Mouse (Mus musculus) midbrain, embryonic 11.5 days (tissue): ENCODE results near the gene Robo1. TPM values are rescaled to one million over a fixed set of nuclear protein-coding genes. Genes with fewer than 3 reads are reported as not detected.
A peak's percentile ranks its signal among the peaks of the same experiment; 100 is the strongest.

Experiments used
- ATAC-seq: fragments of 200-750 bp; cut with Nextera tagmentation; 2 replicates; pipeline ENCODE4 v1.8.0; 2017; ENCODE audit warnings: moderate TSS enrichment, moderate library complexity; ENCODE audit not compliant: low FRiP score
- DNase-seq: peaks from one replicate; pipeline ENCODE4 v3.0.0; 2015; ENCODE audit warnings: low spot score; ENCODE audit errors: missing footprints
- H3K27ac ChIP-seq: fragments of 300-500 bp; sonication (generic); 2 replicates; pipeline ENCODE4 v1.5.1; 2014; ENCODE audit warnings: low read depth, low read length
- H3K27me3 ChIP-seq: fragments of 300-500 bp; sonication (generic); 2 replicates; pipeline ENCODE4 v1.6.1; 2014; ENCODE audit warnings: mild to moderate bottlenecking, low read length, moderate library complexity, mixed read lengths; ENCODE audit not compliant: control insufficient read depth, insufficient read depth
- H3K36me3 ChIP-seq: fragments of 300-500 bp; sonication (generic); 2 replicates; pipeline ENCODE4 v1.6.1; 2014; ENCODE audit warnings: mild to moderate bottlenecking, low read length, moderate library complexity, mixed read lengths; ENCODE audit not compliant: control insufficient read depth, insufficient read depth
- H3K4me1 ChIP-seq: fragments of 300-500 bp; sonication (generic); 2 replicates; pipeline ENCODE4 v1.6.1; 2014; ENCODE audit warnings: low read length; ENCODE audit not compliant: control insufficient read depth, insufficient read depth
- H3K4me2 ChIP-seq: fragments of 300-500 bp; sonication (generic); 2 replicates; pipeline ENCODE4 v1.6.1; 2014; ENCODE audit warnings: mild to moderate bottlenecking, moderate library complexity
- H3K4me3 ChIP-seq: fragments of 300-500 bp; sonication (generic); 2 replicates; pipeline ENCODE4 v1.5.1; 2014; ENCODE audit warnings: low read depth, low read length
- H3K9ac ChIP-seq: fragments of 300-500 bp; sonication (generic); 2 replicates; pipeline ENCODE4 v1.6.1; 2014; ENCODE audit warnings: low read length
- H3K9me3 ChIP-seq: fragments of 300-500 bp; sonication (generic); 2 replicates; pipeline ENCODE4 v1.6.1; 2016; ENCODE audit warnings: low read length; ENCODE audit not compliant: control insufficient read depth
- WGBS: fragments of 180-500 bp; shearing (Covaris S2); extraction: QIAGEN DNeasy Blood & Tissue Kit; methylation state at CpG from one replicate; pipeline ENCODE4 v1.1.7; 2014; 5-methylcytosine and 5-hydroxymethylcytosine counted together
- polyA plus RNA-seq: library from polyadenylated mRNA; unstranded; fragments of >200 nt; fragmentation: Nextera tagmentation; extraction: Ambion mirVana; gene quantifications from 2 replicates; pipeline ENCODE4 v1.2.1, GENCODE M21; 2014

The Robo1 gene
- polyA plus RNA-seq, 1 experiment from 2014 or later = 44.4 TPM

GRCm38 (mm10) chr16:72693446-72694274 is 385.6 kb downstream of the Robo1 start:
- Histone ChIP-seq H3K9me3 (no peaks in the 10 kb centered on the region), H3K36me3 (no peaks in the 10 kb centered on the region), H3K9ac (no peak overlapping the region), H3K4me2 (no peak overlapping the region), H3K27ac (peak overlapping the region; percentile 65), H3K27me3 (no peaks in the 10 kb centered on the region), H3K4me3 (no peak overlapping the region), H3K4me1 (peaks cover 27% of the 10 kb centered on the region)
- ATAC-seq (peak; percentile 87), DNase-seq (peak; percentile 91)
- WGBS = 22% methylated on average over 14 of the region's 14 CpGs

DNA sequence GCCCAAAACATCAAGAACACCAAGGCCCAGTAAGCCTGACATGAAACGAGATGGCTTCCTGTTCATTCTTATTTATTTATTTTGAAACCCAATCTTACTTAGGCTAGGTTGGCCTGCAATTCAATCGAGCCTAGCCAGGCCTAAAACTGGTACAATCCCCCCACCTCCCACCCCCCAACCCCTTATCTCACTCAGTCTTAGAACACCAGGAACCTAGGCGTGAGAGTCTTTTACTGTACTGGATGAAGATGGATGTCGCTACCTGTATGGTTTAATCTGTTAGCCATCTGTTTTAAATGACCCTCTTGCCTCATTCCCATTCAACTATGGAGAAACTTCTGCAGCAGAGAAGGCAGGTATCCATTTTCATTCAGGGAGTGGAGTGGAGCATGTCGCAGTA is 386.7 kb downstream of the Robo1 start:
- H3K27ac ChIP-seq = no peak overlapping the region
- no peaks in the 10 kb centered on the region for H3K36me3 ChIP-seq
- no peak overlapping the region for H3K9ac ChIP-seq
- no peaks in the 10 kb centered on the region for H3K27me3 ChIP-seq
- no peak for ATAC-seq
- peaks cover 38% of the 10 kb centered on the region for H3K4me1 ChIP-seq
- H3K4me2 ChIP-seq = no peak overlapping the region
- DNase-seq = no peak
- H3K4me3 ChIP-seq = no peak overlapping the region
- no peaks in the 10 kb centered on the region for H3K9me3 ChIP-seq
- 71% methylated on average over 5 of the region's 5 CpGs for WGBS

- H3K27ac ChIP-seq = no peak overlapping the region; the same call in 1 of the 2 replicates
- no peak overlapping the region for H3K4me3 ChIP-seq
- peak overlapping the region; percentile 16; the same call in 1 of the 2 replicates for H3K4me2 ChIP-seq
- WGBS = 25% methylated on average over 12 of the region's 12 CpGs
- peaks cover 14% of the 10 kb centered on the region for H3K4me1 ChIP-seq
- peak; percentile 89 for DNase-seq
- H3K36me3 ChIP-seq = no peaks in the 10 kb centered on the region
- no peak overlapping the region for H3K9ac ChIP-seq
- H3K27me3 ChIP-seq = no peaks in the 10 kb centered on the region
- peak; percentile 84 for ATAC-seq
- H3K9me3 ChIP-seq = no peaks in the 10 kb centered on the region
Measured at GRCm38 (mm10) chr16:72699238-72700006, 391.3 kb downstream of the Robo1 start.

DNA sequence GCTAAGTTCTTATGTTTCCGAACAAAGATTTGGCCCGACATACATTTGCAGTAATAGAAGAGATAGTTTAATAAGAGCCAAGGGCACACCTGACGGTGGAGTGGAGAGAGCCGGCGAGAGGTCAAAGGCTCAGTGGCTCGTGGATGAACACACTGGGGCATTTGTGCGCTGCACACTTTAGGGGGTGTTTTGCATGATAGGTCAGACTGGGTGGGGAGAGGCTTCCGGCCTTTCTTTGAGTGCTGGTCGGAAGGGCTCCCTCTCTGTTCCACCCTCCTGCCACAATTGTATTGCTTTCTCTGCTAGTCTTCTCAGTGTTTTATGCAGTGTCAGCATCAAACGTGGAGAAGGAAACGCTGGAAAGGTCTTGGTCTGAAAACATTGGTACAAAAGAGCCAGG is 392.2 kb downstream of the Robo1 start:
- ATAC-seq = no peak
- no peaks in the 10 kb centered on the region for H3K27me3 ChIP-seq
- H3K9me3 ChIP-seq = no peaks in the 10 kb centered on the region
- H3K9ac ChIP-seq = no peak overlapping the region
- no peak overlapping the region for H3K4me3 ChIP-seq
- H3K27ac ChIP-seq = no peak overlapping the region
- H3K4me2 ChIP-seq = no peak overlapping the region
- 73% methylated on average over 11 of the region's 11 CpGs for WGBS
- no peaks in the 10 kb centered on the region for H3K36me3 ChIP-seq
- H3K4me1 ChIP-seq = peaks cover 20% of the 10 kb centered on the region
- no peak for DNase-seq

DNA sequence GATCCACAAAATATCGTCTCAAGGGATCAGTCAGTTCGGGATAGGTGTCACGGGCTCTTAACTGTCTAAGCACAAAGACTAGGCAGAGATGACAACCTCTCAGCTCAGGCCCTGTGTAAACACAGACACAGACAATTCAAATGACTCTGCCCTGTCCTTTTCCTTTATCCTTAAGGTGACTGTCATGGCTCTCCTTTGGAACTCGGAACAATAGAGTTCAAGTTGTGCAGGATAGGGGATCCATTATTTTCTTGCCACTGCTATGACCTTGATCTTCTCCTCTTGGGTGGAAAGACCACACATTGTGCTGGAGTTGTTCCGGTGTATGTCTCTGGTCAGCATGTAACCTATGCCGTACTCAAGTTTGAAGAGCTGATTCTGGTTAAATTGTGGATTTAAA is 395.4 kb downstream of the Robo1 start:
- H3K4me2 ChIP-seq = no peak overlapping the region
- no peak overlapping the region for H3K4me3 ChIP-seq
- no peak for DNase-seq
- no peaks in the 10 kb centered on the region for H3K36me3 ChIP-seq
- H3K9me3 ChIP-seq = no peaks in the 10 kb centered on the region
- H3K27me3 ChIP-seq = no peaks in the 10 kb centered on the region
- no peak overlapping the region for H3K27ac ChIP-seq
- no peak for ATAC-seq
- peaks cover 20% of the 10 kb centered on the region for H3K4me1 ChIP-seq
- H3K9ac ChIP-seq = no peak overlapping the region
- WGBS = 69% methylated on average over 6 of the region's 6 CpGs

GRCm38 (mm10) chr16:72705851-72706250 is 397.7 kb downstream of the Robo1 start:
- 74% methylated on average over 5 of the region's 5 CpGs for WGBS
- Histone ChIP-seq H3K27me3 (no peaks in the 10 kb centered on the region), H3K27ac (no peak overlapping the region), H3K9ac (no peak overlapping the region), H3K9me3 (no peaks in the 10 kb centered on the region), H3K4me1 (peaks cover 9% of the 10 kb centered on the region), H3K36me3 (no peaks in the 10 kb centered on the region), H3K4me2 (no peak overlapping the region), H3K4me3 (no peak overlapping the region)
- ATAC-seq (no peak), DNase-seq (no peak)

- WGBS = 78% methylated on average over 2 of the region's 2 CpGs
- no peak for ATAC-seq
- no peak overlapping the region for H3K4me2 ChIP-seq
- H3K9ac ChIP-seq = no peak overlapping the region
- H3K9me3 ChIP-seq = no peaks in the 10 kb centered on the region
- no peak overlapping the region for H3K27ac ChIP-seq
- no peaks in the 10 kb centered on the region for H3K36me3 ChIP-seq
- H3K4me3 ChIP-seq = no peak overlapping the region
- H3K4me1 ChIP-seq = peaks cover 9% of the 10 kb centered on the region
- DNase-seq = no peak
- no peaks in the 10 kb centered on the region for H3K27me3 ChIP-seq
Measured at GRCm38 (mm10) chr16:72708526-72708925, 400.4 kb downstream of the Robo1 start.

DNA sequence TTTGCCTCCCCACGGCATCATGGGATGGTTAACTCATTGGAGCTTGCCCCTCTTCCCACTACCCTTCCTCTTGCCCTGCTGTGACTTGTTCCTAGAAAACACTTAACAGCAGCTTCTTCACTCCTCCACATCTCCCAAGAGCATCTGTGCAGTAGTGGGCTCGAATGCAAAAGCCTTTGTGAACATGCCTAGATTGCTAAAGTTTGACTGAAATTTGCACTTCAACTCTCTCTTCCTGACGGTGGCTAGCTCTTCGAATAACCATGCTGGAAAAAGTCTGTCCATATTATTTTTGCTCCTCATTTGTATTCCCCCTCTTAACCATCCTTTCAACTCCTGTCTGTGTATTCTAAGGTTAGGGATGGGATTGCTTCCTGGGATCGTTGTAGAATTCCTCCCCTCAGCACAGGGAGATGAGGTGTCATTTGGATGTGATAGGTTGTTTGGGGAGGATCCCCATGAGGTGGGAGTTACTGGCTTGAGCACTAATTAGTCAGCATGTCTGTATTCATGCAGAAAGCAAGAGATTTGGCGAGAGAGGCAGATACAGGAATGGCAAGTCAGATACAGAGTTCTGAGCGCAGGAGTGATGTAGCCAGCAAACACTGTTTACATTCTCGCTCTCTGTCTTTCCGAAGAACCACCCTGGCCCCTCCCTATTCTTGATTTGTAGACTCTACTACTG is 409.2 kb downstream of the Robo1 start:
- H3K27ac ChIP-seq = no peak overlapping the region
- no peak overlapping the region for H3K4me3 ChIP-seq
- H3K4me1 ChIP-seq = 0 out of 2 replicates have a peak, but pooled peaks cover 3% of the 10 kb centered on the region
- H3K27me3 ChIP-seq = no peaks in the 10 kb centered on the region
- H3K9me3 ChIP-seq = no peaks in the 10 kb centered on the region
- DNase-seq = no peak
- 86% methylated on average over 9 of the region's 9 CpGs for WGBS
- H3K4me2 ChIP-seq = no peak overlapping the region
- no peak overlapping the region for H3K9ac ChIP-seq
- no peaks in the 10 kb centered on the region for H3K36me3 ChIP-seq
- no peak for ATAC-seq
